Mouse (Mus musculus) ES-E14 (cell line): ENCODE measurements at regions not wholly inside any gene's neighbourhood (a gene's known extent, or its start where the extent isn't known, plus 50 kb on each side); places are given as distances from the start of the nearest gene placed in this dataset.

Experiments used
- DNase-seq: peaks from one replicate; pipeline ENCODE4 v3.0.0-alpha.2; 2013; ENCODE audit warnings: low read depth, low spot score
- H3K27ac ChIP-seq: 2 replicates; pipeline ENCODE4 v1.5.1; 2012; ENCODE audit warnings: low read depth, mild to moderate bottlenecking, low read length, moderate library complexity, mixed read lengths; ENCODE audit not compliant: poor library complexity, insufficient read depth, severe bottlenecking
- H3K36me3 ChIP-seq: 2 replicates; pipeline ENCODE4 v1.6.1; 2012; ENCODE audit warnings: mild to moderate bottlenecking, low read length, moderate library complexity, mixed read lengths; ENCODE audit not compliant: control insufficient read depth, poor library complexity, insufficient read depth, severe bottlenecking
- H3K4me1 ChIP-seq, 2 experiments: fragments of 150-350 bp in 1 of 2; sonication (generic) in 1 of 2; 2 replicates each; pipeline ENCODE4 v1.6.1; 2012; ENCODE audit warnings: low read length in 2 of 2, mild to moderate bottlenecking in 1 of 2, mixed read lengths in 1 of 2; ENCODE audit not compliant: control insufficient read depth in 2 of 2, insufficient read depth in 2 of 2, poor library complexity in 1 of 2
- H3K4me3 ChIP-seq, 2 experiments: fragments of 150-350 bp in 1 of 2; sonication (generic) in 1 of 2; 2 replicates each; pipeline ENCODE4 v1.5.1; 2012; ENCODE audit warnings: low read length in 2 of 2, low read depth in 1 of 2, mild to moderate bottlenecking in 1 of 2, mixed read lengths in 1 of 2; ENCODE audit not compliant: insufficient read depth in 1 of 2, poor library complexity in 1 of 2, severe bottlenecking in 1 of 2
- H3K9ac ChIP-seq: 2 replicates; pipeline ENCODE4 v1.6.1; 2012; ENCODE audit warnings: low read depth, mild to moderate bottlenecking, low read length, mixed read lengths; ENCODE audit not compliant: poor library complexity, insufficient read depth, severe bottlenecking
- H3K9me3 ChIP-seq: fragments of 150-350 bp; sonication (generic); 2 replicates; pipeline ENCODE4 v1.6.1; 2012; ENCODE audit warnings: low read depth, mild to moderate bottlenecking, low read length; ENCODE audit not compliant: control insufficient read depth, insufficient read depth
- CHD2 ChIP-seq: IDR thresholded peaks from 2 replicates; pipeline ENCODE4 v1.6.1; 2014; ENCODE audit warnings: mild to moderate bottlenecking, low read depth, low read length, inconsistent platforms
- HCFC1 ChIP-seq: IDR thresholded peaks from 2 replicates; pipeline ENCODE4 v1.6.1; 2012; ENCODE audit warnings: low read length, inconsistent platforms, borderline replicate concordance; ENCODE audit not compliant: insufficient read depth
- MAFK ChIP-seq: IDR thresholded peaks from 2 replicates; pipeline ENCODE4 v1.6.1; 2014; ENCODE audit warnings: mild to moderate bottlenecking, low read depth, low read length, inconsistent platforms; ENCODE audit not compliant: insufficient read depth
- ZC3H11A ChIP-seq: IDR thresholded peaks from 2 replicates; pipeline ENCODE4 v1.6.1; 2012; ENCODE audit warnings: low read depth, mild to moderate bottlenecking, inconsistent platforms, low read length, borderline replicate concordance
- ZNF384 ChIP-seq: IDR thresholded peaks from 2 replicates; pipeline ENCODE4 v1.6.1; 2012; ENCODE audit warnings: low read depth, low read length, inconsistent platforms
- in situ Hi-C, 2 experiments: fragments of 600-800 bp; cut with MboI; formaldehyde crosslinking; loops; one replicate each; pipeline ENCODE4 v1.15.1; 2025; ENCODE audit warnings: low sequenced_read_pairs in 2 of 2, inconsistent platforms in 1 of 2; ENCODE audit not compliant: unreplicated experiment in 2 of 2

GRCm38 (mm10) chr15:60333573-60334306 is 317.3 kb upstream of the 4933412E24Rik start:
- TF ChIP-seq ZC3H11A (no peak), ZNF384 (no peak), CHD2 (no peak), MAFK (no peak), HCFC1 (no peak)
- DNase-seq: no peak
- no peak overlapping the region for H3K4me3 ChIP-seq
- in situ Hi-C loops: no loop called here
- no peaks in the 10 kb centered on the region for H3K9me3 ChIP-seq
- no peak overlapping the region for H3K9ac ChIP-seq
- H3K36me3 ChIP-seq: no peaks in the 10 kb centered on the region
- no peak overlapping the region for H3K27ac ChIP-seq
- no peaks in the 10 kb centered on the region for H3K4me1 ChIP-seq

GRCm38 (mm10) chr15:60317577-60317976 is 301.2 kb upstream of the 4933412E24Rik start:
- TF ChIP-seq HCFC1 (no peak), ZNF384 (no peak), MAFK (no peak), ZC3H11A (no peak), CHD2 (no peak)
- in situ Hi-C loops: no loop called here

GRCm38 (mm10) chr15:60315210-60315609 is 298.8 kb upstream of the 4933412E24Rik start:
- no peak overlapping the region for H3K4me3 ChIP-seq
- H3K36me3 ChIP-seq: no peaks in the 10 kb centered on the region
- in situ Hi-C loops: no loop called here
- no peak for TF ChIP-seq CHD2
- no peak for TF ChIP-seq MAFK
- TF ChIP-seq ZNF384: no peak
- no peak for TF ChIP-seq HCFC1
- no peak for TF ChIP-seq ZC3H11A
- H3K9ac ChIP-seq: no peak overlapping the region
- no peaks in the 10 kb centered on the region for H3K4me1 ChIP-seq
- DNase-seq: no peak
- H3K9me3 ChIP-seq: no peaks in the 10 kb centered on the region
- H3K27ac ChIP-seq: no peak overlapping the region

More at GRCm38 (mm10) chr15:60317577-60317976, 301.2 kb upstream of the 4933412E24Rik start:
- Histone ChIP-seq H3K27ac (no peak overlapping the region), H3K9me3 (no peaks in the 10 kb centered on the region), H3K4me1 (no peaks in the 10 kb centered on the region), H3K4me3 (no peak overlapping the region), H3K36me3 (no peaks in the 10 kb centered on the region), H3K9ac (no peak overlapping the region)
- no peak for DNase-seq

- DNase-seq: no peak
- H3K9ac ChIP-seq: no peak overlapping the region
- in situ Hi-C loops: no loop called here
Measured at GRCm38 (mm10) chr15:60309909-60310308, 293.5 kb upstream of the 4933412E24Rik start.

More at GRCm38 (mm10) chr15:60309909-60310308, 293.5 kb upstream of the 4933412E24Rik start:
- Histone ChIP-seq H3K4me3 (no peak overlapping the region), H3K4me1 (no peaks in the 10 kb centered on the region), H3K36me3 (no peaks in the 10 kb centered on the region), H3K27ac (no peak overlapping the region), H3K9me3 (no peaks in the 10 kb centered on the region)
- TF ChIP-seq CHD2 (no peak), MAFK (no peak), ZNF384 (no peak)
